Mouse (Mus musculus) natural killer cell, adult 2 months (primary cell): ENCODE results near the gene Hist2h2aa1.
"Not testable (repeated sequence)": the region's sequence is repeated elsewhere in the genome, so short reads cannot be mapped to it uniquely, and the experiment has no call there.

Source experiments
- DNase-seq, 2 experiments: peaks; one replicate each; pipeline ENCODE4 v3.0.0; 2022; ENCODE audit warnings: low spot score in 2 of 2

Hist2h2aa1 gene

GRCm38 (mm10) chr3:96230404-96230803, 14.9 kb upstream of the Hist2h2aa1 start:
- no peak for DNase-seq

DNA sequence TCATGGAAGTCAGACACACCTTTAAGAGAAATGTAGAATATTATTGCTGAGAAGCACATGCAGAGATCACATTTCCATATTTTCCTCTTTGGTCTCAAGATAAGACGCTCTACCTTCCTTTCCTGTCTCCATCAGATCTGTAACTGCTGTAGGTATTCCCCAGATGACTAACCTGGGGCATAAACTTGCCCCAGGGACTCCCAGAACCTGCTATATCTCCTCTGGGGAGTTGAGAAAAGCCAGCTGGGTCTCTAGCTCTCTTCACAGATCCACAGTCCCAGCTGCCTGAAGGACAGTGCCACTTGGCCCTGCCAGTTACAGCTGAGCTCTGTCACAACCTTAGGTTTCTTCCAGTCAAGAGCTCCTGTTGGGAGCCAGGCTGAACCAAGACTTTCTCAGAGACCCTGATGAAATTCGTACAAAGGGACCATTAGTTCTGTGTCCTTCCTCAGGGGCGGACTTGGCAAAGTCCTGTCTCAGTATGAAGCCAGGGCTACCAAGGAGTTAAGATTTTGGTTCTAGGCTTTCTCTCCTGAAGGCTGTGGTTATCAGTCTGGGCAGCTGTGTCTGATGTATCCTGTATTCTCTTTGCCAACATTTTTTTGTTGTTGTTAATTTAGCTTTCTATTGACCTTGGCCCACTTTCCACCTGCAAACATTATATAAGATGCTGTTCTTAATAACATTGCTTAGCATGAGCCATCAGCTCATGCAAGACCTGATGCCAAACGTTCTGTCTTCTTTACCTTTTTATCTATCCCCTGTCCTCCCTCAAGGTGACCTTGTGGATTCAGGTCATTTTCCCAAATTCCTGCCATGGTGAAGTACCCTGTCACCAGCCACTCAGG, 14.2 kb upstream of the Hist2h2aa1 start:
- no peak for DNase-seq

DNA sequence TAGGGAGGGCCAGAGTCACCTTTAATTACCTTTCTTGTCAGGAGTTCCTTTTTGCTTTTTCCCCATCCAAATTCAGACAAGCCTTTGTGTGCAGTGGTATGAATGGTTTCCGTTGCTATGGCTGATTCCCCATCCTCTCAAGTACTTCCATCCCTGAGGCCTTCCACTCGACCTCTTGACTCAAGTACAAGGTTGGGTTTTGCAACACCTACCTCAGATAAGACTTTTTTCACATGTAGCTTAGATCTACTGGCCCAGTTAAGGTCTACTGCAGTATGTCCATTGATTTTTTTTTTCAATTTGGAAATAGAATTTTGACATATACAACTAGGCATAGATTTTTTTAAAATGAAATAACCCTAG, 13.6 kb upstream of the Hist2h2aa1 start:
- DNase-seq: no peak

GRCm38 (mm10) chr3:96234914-96235313, 10.4 kb upstream of the Hist2h2aa1 start:
- DNase-seq: no peak

- no peak for DNase-seq
Observed at GRCm38 (mm10) chr3:96235836-96236235, 9.5 kb upstream of the Hist2h2aa1 start.

DNA sequence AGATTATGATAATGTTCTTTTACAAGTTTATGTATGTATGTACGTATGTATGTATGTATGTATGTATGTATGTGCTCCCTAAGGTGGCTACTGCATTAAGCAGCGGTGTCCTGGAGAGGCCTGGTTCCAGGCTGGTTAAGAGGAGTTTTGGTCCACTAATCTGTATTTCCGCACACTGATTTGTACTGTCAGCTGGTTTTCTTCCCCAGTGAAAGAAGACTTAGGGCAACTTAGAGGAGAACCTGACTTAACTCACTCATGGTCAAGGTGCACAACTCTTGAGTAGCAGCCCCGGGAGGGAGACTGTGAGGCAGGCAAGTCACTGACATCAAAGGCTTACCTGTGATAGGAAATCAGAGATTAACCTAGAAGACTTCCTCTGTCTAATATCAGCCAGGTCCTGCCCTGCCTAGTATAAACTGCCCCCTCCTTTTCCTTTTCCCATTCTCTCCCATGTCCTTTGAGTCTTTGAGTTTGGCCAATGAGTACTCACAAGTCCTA, 8.4 kb upstream of the Hist2h2aa1 start:
- DNase-seq: no peak

- no peak for DNase-seq
Observed at GRCm38 (mm10) chr3:96237335-96237903, 7.9 kb upstream of the Hist2h2aa1 start.

DNA sequence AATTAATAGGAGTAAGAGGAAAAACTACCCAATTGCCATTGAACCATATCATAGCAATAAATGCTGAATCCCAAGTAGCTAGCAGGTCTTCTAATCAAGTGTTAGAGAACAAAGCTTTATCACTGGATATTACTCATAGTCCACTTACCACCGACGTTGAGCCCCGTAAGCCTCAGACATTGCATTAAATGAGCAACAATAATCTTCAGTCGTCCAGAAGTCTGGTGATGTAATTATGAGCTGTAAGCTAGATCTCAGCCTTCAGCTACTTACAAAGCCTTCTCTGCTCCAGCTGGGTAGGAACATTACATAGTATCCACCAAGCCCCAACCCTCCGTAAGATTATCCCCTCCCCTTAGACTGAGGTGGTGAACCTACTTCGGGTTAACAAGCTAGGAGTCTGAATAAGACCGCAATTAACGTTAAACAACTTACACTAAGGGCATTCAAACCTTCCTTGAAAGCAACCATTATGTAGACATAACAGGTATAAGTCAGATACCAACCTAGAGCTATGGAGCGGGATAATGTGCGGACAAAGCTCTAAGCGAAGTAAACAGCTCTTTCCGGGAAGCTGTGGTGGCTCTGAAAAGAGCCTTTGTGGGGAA, 7.3 kb upstream of the Hist2h2aa1 start:
- no peak for DNase-seq

DNA sequence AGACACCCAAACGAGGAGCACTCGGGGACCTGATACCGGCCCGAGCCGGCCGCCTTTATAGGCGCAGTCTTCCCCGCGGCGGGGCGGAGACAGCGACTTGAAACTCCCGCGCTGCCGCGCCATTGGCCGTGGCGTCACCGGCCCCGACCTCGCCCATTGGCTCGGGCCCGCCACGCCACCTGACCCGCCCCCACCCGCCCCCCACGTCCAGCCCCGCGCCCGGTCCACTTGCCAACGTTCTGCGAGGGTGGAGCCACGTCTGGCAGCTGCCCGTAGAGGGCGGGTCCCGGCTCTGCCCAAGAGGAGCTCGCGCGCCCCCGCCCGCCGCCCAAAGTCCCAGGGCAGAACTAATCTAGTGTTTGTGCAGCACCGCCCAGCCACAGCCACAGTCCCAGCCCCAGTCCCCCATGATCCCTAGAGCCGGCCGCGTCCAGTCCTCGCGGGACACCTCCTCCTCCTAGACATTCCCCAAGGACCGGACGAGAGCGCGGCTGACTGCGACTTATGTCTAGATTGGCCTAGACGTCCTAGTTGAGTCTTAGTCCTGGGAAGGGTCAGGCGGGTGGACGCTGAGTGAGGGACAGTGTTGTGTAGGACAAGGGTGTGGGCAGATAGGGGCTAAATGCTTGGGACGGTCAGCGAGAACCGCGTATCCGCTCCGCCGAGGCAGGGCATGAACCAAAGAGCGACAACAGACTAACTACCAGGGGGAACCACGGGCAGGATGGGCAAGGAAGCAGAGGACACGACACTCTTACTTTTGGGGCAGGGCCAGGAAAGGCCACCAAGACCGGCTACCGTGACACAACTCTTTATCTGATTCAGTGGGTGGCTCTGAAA, 6.1 kb upstream of the Hist2h2aa1 start, which contains the start of gene Hist2h3c2:
TSS of gene Hist2h3c2 (minus strand) at position 174 of the 840 bp plus-strand sequence.
- peak; percentile 44 to 56 for DNase-seq

- peak; percentile 93 to 94 for DNase-seq
Observed at GRCm38 (mm10) chr3:96239949-96240798, 5.1 kb upstream of the Hist2h2aa1 start, which contains the start of gene Hist2h2aa2. Gene Hist2h2aa2 (minus strand): TSS chr3:96240276.

- DNase-seq: no peak
Observed at GRCm38 (mm10) chr3:96240799-96241197, 4.5 kb upstream of the Hist2h2aa1 start.

- no peak for DNase-seq
Observed at GRCm38 (mm10) chr3:96243921-96244572, 1.2 kb upstream of the Hist2h2aa1 start.

DNA sequence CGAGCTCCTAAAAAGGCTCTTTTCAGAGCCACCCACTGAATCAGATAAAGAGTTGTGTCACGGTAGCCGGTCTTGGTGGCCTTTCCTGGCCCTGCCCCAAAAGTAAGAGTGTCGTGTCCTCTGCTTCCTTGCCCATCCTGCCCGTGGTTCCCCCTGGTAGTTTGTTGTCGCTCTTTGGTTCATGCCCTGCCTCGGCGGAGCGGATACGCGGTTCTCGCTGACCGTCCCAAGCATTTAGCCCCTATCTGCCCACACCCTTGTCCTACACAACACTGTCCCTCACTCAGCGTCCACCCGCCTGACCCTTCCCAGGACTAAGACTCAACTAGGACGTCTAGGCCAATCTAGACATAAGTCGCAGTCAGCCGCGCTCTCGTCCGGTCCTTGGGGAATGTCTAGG, 721 bp downstream of the Hist2h2aa1 start:
- DNase-seq: not testable (repeated sequence)

GRCm38 (mm10) chr3:96246427-96246856, 1.1 kb downstream of the Hist2h2aa1 start, which contains the start of gene Hist2h3c1:
Gene Hist2h3c1 (plus strand): TSS chr3:96246685.
- not testable (repeated sequence) for DNase-seq

DNA sequence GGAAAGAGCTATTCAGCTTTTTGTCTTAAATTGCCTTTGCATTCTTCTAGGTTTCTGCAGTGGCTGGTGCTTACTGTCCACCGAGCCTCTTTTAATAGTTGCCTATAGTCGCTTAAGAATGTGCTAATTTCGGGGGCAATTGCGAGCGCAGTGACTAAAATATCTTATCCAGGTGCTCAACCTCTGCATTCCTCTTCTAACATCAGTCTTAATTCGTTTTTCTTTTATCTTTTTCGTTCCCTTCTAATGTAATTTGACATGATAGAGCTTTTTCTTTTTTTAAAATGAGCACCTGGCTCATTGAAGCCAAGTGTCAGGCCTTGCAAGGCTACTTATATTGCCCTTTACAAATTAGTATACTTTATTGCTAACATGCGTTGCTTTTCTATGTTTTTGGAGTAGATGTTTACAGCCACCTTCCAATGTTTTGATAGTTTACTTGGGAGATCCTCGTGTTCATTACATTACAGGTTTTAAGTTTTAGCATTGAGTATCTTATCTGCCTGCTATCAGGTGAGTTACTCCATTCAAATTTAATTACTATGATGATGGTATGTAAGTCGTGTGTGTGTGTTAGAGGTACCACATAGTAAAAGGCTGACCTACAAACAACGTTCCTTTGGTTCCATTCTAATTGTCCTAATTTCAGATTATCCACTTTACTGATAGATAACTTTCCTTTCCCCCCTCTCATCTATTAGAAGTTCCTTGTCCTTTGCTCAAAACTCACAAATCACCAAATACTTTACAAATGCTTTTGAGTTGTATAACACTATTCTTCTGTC, 2.3 kb downstream of the Hist2h2aa1 start:
- no peak for DNase-seq

DNA sequence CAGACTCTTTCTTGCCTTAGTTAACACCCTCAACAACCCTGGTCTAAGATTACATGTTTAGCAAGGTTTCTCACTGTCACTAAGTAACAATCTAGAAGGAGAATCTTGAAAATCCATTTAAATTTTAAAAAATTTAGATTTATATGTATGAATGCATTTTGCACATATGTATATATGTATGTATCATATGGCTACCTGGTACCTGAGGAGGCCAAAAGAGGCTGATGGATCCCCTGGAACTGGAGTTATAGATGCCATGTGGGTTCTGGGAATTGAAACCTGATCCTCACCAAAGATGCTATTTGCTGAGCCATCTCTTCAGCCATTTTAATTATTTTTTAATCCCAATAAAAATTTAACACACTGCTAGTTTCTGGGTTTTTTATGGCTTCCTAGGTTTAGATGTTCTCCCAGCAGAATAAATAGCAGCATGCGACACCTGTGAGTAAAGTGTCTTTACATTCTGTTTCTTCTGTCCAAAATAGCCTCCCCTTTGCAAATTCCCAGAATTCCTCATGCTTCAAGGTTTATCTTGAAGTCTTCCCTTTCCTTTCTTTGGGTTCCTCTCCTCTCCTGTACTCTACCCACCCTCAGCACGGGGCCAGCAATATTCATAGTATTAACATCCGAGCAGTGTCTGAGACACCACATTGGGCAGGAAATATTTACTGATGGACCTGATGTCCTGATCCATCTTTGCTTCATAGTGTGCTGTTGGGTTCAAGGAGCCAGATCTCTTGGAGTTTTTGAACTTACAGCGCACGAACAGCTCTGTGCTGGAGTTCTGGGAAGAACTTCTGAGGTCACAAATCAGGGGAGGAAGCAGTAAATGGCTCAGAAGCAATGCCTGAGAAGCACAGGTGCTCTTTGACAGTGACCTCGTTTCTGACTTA, 3.1 kb downstream of the Hist2h2aa1 start:
- DNase-seq: no peak

DNA sequence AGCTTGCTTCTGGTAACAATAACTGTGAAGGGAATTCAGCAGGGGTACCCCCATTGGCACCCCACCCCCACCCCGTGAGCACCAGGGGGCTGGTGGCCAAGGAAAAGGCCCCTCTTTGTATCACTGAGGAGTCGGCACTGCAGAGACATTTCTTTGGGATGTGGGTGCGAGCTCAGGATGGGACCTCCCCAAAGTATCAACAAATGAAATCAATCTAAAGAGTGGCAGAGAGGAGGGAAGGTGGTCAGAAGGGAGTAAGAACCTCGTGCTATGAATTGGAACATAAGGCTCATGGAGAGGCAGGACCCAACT, 3.7 kb downstream of the Hist2h2aa1 start:
- no peak for DNase-seq

GRCm38 (mm10) chr3:96250890-96251289, 5.6 kb downstream of the Hist2h2aa1 start:
- DNase-seq: no peak
